Mouse (Mus musculus): ENCODE data around the gene Tradd.

Gene Tradd

DNA sequence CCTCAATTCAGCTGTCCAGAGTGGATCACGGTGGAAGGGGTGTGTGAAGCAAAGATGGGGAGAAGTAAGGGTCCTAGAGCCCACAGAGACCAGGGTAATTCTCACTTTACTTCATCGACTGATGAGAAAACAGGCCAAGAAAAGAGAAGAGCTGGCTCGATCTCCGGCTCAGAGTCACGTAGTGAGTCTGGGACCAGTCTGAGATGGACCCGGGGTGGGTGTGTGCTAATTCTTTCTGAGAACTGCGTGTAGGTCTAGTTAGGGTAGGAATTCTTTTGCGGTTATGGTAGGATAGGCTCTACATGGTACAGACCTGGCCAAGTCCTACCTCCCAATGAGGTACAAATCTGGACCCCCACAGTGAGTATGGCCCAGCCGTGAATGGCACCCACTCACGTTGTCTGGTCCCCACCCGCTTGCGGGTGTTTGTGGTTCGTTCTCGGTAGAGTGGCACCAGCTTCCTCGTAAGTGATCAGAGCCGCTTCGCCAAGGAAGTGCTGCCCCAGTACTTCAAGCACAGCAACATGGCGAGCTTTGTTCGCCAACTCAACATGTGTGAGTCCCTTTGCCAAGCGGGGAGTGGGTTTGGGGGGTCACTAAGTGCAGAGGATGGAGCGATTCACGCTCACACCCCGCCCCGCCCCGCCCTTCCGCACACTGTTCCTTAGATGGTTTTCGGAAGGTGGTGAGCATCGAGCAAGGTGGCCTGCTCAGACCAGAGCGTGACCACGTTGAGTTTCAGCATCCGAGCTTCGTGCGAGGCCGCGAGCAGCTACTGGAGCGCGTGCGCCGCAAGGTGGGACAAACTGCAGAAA is 5.9 kb upstream of the Tradd start:
- no peak for DNase-seq (ENCODE audit: low spot score)

DNA sequence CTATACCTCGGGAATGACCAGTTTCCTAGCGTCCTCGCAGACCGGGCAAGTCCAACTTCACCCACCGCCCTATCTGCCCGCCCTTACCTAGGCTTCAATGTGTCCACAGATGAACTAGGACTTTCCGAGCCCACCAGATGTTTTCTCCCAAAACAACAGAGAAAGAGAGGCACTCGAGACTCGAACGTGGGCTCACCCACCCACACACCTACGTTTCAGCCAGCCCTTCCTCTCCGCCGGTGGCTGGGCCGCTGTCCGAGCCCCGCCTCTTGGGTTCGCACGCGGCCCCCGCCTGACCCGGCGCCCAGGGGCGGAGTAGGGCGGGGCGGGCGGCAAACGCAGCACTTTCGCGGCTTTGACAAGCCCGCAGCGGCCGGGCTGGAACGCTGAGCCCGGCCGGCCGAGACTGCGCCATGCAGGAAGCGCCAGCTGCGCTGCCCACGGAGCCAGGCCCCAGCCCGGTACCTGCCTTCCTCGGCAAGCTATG is 5.1 kb upstream of the Tradd start, which contains the start of gene Hsf4:
TSS of gene Hsf4 (plus strand) at position 341 of the 487 bp plus-strand sequence.
- DNase-seq (ENCODE audit: low spot score) = peak; percentile 59

DNA sequence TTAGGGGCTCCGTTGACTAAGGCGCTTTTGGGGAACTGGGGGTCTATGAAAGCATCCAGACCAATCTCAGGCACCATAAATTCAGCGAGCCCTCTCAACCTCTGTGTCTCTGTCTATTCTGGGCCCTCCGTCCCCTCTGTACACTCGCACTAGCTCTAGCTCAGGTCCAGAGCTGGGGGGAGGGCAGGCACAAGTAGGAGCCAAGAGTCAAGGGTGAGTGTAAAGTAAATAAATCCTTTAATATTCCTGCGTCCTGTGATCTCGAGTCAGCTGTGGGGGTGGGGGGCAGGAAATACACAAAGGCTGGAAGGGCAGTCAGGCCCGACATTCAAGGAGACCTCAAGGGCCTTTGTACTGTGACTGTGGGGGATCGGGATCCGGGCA is 4.7 kb upstream of the Tradd start:
- DNase-seq (ENCODE audit: low spot score) = no peak

DNA sequence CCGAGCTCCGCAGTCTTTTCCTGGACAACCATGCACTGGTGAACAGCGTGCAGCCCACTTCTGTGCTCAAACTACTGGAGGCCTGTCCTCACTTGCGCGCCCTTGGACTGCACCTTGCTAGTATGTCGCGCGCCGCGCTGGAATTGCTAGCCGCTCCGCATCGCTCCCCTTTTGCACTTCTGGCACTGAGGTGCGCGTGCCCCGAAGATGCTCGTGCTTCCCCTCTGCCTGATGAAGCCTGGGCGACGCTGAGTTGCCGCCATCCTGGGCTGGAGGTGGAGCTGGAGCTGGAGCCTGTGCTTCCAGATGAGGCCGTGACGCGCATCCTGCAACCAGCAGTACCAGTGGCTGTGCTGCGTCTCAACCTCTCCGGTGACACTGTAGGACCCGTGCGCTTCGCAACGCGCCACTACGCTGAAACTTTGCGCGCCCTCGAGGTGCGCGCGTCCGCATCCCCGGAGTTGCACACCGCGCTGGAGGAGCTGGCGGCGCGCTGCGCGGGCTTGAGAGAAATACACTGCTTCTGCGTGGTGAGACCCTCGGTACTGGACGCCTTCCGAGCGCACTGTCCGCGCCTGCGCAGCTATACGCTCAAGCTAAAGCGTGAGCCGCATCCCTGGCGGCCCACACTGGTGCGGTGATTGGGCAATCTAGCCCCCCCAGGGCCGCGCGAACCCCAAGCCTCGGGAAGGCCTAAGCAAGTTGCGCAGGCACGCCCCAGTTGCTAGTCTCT is 4.1 kb upstream of the Tradd start:
- no peak for DNase-seq (ENCODE audit: low spot score)

DNA sequence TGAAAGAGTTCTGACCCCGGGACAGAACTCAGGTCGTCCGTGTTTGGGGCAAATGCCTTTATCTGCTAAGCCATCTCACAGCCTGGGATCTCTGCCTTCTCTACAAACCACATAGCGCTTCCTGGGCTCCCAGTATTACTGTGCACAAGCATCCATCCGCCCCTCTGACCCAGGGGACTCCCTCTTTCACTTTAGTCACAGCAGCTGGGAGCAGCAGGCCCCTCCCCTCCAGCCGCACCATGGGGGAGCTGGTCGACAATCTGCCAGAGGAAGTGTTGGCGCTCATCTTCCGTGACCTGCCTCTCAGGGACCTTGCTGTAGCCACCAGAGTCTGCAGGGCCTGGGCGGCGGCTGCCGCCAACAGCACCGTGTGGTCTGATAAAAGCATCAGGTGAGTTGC is 2.4 kb upstream of the Tradd start:
- no peak for DNase-seq (ENCODE audit: low spot score)

DNA sequence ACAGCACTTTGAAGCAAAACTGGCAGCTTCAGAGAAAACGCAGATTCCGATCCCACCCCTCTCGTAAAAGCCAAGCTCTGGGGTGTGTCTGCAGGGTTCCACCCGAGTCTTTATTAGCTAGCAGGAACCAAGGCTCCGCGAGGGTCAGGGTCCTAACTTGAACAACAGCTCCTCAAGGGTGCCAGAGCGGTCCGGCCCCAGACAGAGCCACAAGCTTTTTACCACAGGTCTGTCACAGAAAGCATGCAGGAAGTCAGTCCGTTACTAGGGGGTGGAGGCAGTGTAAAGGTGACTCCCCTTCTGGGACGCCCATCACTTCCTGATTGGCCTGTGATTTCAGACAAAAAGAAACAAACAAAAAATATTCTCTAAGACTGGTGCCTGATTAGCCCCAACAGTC is 719 bp upstream of the Tradd start:
- no peak for DNase-seq (ENCODE audit: low spot score)

DNA sequence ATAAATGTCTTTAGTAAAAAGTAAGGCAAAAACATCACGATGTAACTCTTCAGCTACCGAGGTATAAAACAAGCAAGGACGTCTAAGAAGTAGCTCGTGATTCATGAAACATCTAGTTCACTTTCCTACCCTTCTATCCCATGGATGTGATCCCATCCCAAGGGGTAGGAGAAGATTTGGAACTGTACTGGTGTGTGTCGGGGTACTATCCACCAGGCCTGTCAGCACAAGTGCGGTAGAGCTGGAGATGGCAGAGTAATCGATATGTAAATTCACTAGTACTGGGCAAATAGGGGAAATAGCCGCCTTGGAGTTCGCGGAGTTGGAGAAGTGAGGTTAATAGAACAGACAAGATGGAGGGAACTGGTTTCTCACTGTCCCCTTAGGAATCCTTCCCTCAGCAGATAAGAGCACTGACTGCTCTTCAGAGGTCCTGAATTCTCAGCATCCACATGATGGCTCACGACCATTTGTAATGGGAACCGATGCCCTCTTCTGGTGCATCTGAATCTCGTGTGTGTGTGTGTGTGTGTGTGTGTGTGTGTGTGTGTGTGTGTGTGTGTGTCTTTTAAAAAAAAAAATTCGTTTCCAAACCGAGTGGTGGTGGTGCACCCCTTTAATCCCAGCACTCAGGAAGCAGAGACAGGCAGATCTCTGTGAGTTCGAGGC is 1.0 kb downstream of the Tradd start:
- no peak for DNase-seq (ENCODE audit: low spot score)

DNA sequence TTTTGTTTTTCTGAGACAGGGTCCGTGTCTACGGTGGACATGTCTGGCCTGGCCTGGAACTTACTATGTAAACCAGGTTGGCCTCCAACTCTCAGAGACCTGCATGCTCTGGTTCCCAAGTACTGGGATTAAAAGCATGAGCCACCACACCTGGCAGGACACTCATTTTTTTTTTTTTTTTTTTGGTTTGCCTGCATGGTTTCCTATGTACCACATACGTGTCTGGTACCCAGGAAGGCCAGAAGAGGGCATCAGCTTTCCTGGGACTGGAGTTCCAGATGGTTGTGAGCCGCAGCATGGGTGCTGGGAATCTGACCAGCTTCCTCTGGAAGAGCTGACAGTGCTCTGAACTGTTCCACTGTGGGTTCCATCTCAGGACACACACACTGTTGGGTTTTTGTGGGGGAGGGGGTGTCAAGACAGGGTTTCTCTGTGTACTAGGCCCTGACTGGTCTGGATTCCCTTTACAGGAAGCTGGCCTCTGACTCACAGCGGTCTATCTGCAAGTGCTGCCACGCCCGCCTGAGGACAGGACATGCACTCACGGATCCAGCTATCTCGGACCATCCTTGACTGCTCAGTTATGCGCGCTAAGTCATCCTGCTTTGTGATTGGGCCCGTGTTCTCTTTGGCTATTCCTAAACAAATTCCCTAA is 3.0 kb downstream of the Tradd start:
- no peak for DNase-seq (ENCODE audit: low spot score)

DNA sequence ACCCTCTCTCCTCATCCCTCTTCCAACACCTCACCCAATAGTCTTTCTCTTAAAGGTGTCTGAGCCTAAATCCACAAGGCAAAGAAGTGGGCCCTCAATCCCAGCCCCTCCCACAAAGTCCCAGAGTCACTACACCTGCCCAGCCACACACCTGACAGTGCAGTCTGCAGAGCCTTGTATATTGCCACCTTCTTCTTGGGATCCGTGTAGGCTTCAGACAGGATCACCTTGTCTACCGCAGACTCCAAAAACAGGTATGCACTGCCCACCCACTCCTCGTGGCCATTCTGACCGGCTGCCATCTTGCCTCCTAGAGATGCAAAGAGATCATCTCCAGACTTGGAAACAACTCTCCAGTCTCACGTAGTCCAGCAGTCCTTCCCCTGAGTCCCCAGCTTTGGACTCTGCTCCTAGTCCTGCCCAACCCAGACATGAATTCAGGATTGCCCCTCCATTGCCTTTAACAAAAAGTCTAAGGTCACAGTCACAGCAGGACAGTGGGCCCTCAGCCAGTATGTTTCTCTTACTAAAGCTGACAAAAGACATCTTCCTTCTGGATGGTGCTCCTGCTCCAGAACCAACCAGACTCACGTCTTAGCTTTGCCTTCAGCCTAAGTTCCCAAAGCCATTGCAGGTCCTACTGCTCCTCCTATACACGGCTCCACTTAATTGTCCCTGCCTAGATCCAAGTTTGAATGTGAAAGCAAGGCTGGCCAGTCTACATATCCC is 3.9 kb downstream of the Tradd start:
- no peak for DNase-seq (ENCODE audit: low spot score)

DNA sequence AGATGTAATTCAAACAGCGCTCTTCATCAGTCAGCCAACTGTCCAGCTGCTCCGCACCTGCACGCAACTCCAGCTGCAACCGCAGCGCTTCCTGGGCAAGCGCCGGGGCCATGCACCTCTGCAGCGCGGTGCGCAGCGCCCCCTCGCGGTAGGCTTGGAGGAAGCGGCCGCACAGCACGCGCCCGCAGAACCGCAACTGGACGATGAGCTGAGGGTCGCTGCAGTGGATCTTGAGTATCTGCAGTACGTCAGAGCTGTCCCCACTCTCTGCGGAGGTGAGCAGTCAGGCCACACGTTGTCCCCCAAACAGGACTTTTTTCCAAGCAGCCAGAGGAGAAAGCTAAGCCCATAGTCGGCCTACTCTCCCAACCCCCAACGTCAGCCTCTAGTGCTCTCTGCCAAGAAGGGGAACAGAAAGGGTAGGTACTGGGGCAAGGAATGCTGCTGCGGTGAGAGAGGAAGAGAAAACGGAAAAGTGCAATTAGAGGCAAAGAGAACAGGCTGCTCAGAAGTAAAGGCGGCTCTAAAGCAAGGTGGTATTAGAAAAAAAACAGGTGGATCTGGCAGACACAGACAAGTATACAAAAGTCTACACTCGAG is 4.6 kb downstream of the Tradd start:
- DNase-seq (ENCODE audit: low spot score) = no peak

DNA sequence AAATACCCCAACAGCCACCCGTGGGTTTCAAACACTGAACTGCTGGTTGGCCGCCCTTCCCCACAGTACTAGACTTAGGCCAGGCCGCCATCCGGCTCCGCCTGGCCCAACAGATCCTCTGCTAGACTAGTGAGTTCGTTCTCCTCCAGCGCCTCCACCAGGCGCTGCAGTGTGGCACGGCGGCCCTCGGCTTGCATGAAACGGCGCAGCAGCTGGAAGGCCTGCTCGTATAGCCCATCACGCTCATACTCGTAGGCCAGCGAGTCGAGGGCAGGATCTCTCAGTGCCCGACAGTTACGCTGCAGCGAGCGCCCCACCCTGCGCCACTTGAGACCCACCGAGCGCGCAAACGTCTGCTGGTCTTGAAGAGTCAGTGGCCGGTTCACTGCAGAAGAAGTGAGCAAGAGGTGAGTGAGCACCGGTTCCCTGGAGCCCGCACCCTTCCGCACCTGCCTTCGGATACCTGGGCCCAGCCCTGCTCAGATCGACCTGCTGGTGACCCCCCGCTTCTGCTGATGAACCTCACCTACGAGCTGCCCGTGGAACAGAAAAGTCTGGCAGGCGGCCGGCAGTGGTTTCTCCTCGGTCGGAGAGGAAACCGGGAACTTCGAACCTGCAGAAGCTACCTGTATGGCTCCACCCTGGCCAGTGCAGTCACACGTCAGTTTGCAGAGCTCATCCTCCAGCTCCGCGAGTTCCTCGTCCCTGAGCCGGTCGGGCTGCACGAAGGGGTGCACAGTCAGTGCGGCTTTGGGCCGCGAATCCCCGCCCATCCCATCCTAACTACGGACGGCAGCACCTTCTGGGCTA is 5.3 kb downstream of the Tradd start:
- no peak for DNase-seq (ENCODE audit: low spot score)

DNA sequence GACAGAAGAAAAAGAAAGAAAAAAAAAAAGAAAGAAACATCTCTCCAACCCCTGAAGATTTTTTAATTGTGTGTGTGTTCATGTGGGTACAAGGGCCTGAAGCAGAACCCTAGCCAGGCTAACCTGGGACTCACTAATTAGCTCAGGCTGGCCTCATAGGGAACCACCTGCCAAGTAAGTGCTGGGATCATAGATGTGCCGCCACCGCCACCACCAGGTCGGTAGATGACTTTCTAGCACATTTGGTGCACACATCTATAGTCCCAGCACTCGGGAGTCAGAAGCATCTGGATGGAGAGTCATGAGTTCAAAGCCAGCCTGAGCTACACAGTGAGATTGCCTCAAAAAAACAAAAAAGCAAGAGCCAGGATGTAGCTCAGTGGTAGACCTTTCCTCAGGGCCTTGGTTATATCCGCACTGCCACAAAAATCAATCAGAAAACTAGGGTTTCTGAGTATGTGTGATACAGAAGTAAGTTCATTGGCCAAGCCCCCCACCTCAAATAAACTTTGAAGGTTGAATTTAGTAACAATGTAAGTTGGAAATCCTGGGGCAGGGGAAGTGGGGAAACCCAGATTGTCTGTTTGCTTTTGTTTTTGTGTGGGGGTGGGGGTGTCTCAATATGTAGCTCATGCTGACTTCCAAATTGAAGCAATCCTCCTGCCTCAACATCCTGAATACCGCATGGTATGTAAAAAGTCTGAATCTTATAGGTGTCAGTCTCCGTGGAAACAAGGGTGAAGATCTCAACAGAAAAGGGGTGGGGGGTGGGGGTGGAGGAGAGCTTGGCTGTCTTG is 6.9 kb downstream of the Tradd start:
- DNase-seq (ENCODE audit: low spot score) = no peak

DNA sequence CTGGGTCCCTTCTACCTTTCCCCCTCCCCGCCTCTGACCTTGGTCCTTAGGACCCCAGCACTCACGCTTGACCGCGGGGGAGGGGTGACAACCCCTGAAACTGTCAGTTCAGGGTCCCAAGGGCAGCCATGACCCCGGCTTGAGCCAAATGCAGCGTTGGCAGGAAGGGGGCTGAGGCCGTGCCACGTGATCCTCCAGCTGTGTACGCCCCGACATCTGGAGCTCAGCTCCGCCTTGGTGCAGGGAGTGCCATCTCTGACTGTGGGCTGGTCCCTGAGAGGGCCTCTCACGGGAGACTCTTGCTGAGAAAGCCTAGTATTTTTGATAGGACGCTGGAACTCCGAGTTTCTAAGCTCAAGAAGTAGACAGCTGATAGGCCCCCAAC is 9.5 kb downstream of the Tradd start, which contains the start of gene B3gnt9:
TSS of gene B3gnt9 (minus strand) at position 188 of the 385 bp plus-strand sequence.
- DNase-seq (ENCODE audit: low spot score) = peak; percentile 73

DNA sequence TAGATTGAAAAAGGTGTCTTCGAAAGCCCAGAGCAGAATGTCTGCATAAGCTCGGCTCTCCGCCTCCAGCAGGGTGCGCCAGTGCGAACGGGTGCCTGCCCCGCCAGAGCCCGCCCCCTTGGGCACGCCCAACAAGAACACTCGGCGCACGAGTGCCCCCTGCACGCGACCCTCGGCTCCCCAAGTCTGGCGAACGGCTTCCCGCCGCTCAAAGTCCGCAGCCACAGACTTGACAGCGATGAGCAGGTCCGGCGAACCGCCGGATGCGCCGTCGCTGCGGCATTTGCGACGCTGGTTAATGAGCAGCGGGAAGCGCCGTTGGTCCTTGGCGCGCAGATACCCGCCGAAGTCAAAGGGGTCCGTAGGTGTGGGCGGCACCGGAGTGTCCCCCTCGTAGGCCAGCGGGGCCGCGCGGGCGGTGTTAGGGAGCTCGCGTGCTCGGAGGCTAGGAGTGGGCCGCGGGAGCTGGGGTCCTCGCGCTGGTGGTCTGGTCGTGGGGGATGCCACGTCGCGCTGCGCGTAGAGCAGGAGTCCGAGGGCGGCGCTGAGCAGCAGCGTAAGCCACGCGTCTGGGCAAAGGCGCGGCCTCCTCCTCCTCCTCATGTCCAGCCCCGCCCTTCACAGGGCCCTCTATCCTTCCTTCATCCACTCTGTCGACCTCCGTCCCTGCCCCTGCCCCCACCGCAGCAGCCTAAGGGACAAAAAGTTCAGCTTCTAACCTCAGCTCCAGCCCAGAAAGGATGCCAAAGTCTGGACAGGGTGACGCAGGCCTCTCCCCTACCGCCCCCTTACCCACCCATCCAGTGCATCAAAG is 10.1 kb downstream of the Tradd start:
- DNase-seq (ENCODE audit: low spot score) = peak; percentile 79

DNA sequence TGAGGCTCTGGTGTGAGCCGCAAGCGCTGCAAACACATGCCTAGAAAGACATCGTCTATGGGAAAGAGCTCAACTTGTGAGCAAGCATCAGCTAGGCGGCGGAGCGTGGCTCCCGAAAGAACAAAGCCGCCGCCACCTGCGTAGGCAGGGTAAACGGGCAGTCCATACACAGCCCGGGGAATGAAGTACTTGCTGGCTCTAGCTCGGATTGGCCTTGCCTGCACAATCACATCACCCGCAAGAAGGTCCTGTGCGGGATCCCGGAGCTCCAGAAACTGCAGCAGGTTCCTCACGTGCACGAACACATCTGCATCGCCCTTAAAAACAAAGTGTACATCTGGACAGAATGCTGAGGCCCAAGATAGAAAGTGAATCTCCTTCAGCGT is 10.7 kb downstream of the Tradd start:
- no peak for DNase-seq (ENCODE audit: low spot score)

DNA sequence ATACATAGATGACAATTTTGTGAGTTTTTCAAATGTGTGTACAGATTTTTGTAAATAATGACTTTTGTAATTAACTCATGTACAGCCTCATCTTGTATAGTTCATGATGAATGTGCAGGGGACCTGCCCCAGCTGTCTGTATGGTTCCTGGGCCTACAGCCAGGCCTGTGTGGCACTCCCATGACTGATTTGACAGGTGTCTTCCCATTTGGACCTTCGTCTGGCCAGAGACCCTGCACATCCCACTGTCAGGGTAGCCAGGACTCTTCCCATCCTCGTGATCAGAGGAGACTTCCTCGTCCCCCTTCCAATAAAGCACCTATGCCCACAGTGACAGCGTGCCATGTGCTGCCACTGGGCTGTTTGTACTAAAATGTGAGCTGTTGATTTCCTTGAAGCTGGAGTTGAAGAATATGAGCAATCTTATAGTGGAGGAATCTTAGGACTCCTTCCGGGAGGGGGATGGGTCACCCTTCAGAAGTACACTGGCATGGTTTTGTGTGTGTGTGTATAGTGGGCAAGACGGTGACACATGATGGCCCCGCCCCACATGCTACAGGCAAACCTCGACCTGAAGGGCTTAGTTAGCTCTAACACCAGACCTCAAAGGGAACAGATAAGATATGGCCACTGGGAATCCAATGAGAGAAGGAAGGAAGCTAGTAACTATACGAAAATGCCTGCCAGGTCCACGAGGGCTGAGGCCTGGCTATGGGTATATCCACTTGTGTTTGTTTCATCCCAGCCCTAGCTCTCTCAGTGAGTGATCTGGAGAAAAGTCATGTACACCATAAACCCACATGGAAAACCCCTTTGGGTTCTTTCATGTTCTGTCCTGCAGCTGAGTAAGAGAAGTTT is 11.5 kb downstream of the Tradd start:
- DNase-seq (ENCODE audit: low spot score) = no peak

DNA sequence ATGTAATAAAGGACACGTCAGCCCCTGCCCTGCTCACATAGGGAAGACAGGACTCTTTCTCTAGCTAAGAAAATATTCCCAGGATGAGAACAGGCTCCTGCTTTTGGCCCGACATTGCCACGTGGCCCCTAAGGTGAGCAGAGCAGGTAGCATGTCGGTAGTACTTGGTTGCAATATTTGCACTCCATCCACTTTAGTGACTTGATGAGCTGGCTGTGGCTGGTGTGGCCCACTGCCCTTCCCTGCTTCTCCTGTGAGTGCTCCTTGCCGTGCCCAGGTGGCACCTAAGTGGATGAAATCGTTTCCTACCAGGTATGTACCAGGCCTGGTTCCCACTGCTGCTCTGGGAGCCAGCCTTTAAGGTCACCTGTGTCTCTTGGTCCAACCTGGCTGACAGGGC is 12.5 kb downstream of the Tradd start:
- DNase-seq (ENCODE audit: low spot score) = no peak

DNA sequence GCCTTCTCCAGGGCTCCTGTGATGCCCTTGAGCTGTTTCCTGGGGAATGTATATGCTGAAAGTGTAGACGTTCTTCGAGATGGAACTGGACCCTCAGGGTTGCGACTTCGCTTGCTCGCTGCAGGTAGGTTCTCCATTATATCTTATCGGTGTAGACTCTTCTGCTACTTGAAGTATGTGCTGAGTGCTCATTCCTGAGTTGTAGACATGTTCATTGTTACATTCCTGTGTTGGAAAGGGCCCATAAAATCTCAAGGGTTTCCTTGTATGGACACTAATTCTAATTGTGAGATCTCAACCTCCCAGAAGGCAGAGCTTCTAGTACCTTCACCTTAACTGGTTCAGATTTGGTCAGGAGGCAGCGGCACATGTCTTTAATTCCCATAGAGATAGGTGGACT is 23.4 kb downstream of the Tradd start:
- no peak for DNase-seq (ENCODE audit: low spot score)
